Mouse (Mus musculus): ENCODE measurements around the gene Ifi35.
"Not testable (repeated sequence)": the region's sequence is repeated elsewhere in the genome, so short reads cannot be mapped to it uniquely, and the experiment has no call there.

Ifi35 gene

DNA sequence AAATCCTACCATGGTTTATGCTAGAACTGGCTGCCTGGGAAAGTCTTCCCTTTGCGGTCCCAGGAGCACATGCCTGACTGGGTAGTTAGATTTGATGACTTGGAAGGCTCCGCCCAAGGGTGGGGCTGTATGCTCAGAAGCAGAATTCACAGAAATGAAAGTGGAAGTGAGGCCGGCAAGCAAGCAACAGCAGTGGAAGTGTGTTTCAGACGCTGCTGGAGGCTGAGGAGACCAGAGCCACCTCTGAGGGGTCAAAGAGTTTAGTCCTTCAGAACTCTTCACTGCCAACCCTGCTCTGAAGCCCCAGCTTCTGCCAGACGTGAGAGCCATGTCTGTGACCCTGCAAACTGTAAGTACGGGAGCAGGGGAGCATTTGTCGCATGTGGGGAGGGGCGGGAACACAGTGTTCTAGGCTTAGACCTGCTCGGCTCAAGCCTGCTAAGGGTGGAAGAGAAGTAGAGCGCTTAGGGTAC is at the start of gene Ifi35:
TSS of gene Ifi35 (plus strand) at position 134 of the 473 bp plus-strand sequence.
- DNase-seq, result peak; percentile 76

GRCm38 (mm10) chr11:101415306-101415705 is 32.9 kb upstream of the Ifi35 start:
- no peak for DNase-seq

- DNase-seq, result peak; percentile 27
Measured at GRCm38 (mm10) chr11:101416433-101417100, 31.6 kb upstream of the Ifi35 start.

- DNase-seq, result peak; percentile 92
Measured at GRCm38 (mm10) chr11:101417101-101417855, 30.9 kb upstream of the Ifi35 start, which contains the start of gene Aarsd1. TSS of gene Aarsd1 (minus strand) at chr11:101417615.

GRCm38 (mm10) chr11:101418991-101419390 is 29.2 kb upstream of the Ifi35 start:
- DNase-seq, result no peak

GRCm38 (mm10) chr11:101419610-101420009 is 28.6 kb upstream of the Ifi35 start:
- no peak for DNase-seq

DNA sequence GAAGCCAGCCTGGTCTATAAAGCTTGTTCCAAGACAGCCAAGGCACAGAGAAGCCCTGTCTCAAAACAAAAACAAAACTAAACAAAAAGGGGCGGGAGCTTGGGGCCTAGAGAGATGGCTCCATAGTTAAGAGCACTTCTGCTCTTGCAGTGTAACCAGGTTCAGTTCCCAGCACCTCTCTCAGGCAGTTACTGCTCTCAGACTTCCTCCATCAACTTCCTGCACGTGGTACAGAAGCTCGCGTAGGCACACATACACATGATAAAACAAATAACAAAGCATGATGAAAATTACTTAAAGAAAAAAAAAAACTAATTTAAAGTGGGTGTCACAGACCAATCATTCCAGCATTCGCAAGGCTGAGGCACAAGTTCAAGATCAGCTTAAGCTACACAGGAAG is 28.1 kb upstream of the Ifi35 start:
- no peak for DNase-seq

GRCm38 (mm10) chr11:101424105-101424851 is 23.9 kb upstream of the Ifi35 start, which contains the start of gene Gm27029:
TSS of gene Gm27029 (minus strand) at chr11:101424796.
- no peak for DNase-seq

GRCm38 (mm10) chr11:101424925-101425813 is 23.0 kb upstream of the Ifi35 start, which contains the start of the genes Rundc1 and Ptges3l:
TSS of gene Rundc1 (plus strand) at chr11:101425085.
TSS of gene Ptges3l (minus strand) at chr11:101425333.
- peak; percentile 99 for DNase-seq

- DNase-seq, result no peak
Measured at GRCm38 (mm10) chr11:101426165-101426564, 22.0 kb upstream of the Ifi35 start.

DNA sequence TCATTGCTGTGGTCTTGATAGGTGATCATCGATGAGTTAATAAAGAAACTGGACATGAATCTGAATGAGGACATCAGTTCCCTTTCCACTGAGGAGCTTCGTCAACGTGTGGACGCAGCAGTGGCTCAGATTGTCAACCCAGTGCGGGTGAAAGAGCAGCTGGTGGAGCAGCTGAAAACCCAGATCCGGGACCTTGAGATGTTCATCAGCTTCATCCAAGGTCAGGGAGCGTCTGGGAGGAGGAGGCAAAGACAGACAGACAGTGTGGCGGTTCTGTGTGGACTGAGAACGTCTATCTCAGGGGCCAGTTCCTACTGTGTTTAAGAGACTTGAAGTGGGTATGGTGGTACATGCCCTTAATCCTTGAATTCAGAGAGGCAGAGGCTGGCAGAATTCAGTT is 16.9 kb upstream of the Ifi35 start:
- no peak for DNase-seq

GRCm38 (mm10) chr11:101433396-101433795 is 14.8 kb upstream of the Ifi35 start:
- no peak for DNase-seq

- no peak for DNase-seq
Measured at GRCm38 (mm10) chr11:101435831-101436230, 12.4 kb upstream of the Ifi35 start.

DNA sequence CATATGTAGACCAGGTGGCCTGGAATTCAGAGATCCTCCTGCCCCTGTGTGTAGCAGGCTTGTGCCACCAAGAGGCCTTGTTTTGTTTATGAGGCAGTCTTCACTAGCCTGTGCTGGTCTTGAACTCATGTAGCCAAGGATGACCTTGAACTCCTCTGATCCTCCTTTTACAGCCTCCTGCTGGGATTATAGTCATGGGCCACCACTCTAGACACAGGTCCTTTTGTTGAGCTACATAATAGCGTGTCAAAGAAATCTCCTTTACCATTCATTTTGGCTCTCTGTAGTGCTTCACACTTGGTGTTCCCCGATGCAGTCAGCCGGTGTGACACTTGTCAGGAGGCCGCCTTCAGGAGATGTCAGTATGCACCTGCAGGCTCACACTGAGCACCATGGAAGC is 11.3 kb upstream of the Ifi35 start:
- no peak for DNase-seq

DNA sequence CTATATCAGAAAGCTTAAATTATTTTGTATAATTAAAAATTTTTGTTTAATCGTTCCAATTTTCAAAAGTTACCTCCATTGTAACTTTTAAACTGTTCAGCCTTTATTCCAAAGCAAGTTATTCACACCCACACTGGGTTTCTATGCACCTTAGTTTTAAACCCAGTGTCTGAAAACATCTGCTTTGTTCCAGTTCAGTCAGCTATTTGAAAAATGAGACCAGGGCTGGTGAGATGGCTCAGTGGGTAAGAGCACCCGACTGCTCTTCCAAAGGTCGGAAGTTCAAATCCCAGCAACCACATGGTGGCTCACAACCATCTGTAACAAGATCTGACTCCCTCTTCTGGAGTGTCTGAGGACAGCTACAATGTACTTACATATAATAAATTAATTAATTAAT is 10.2 kb upstream of the Ifi35 start:
- DNase-seq, result not testable (repeated sequence)

- DNase-seq, result not testable (repeated sequence)
Measured at GRCm38 (mm10) chr11:101441450-101442126, 6.6 kb upstream of the Ifi35 start.

- peak; percentile 96 for DNase-seq
Measured at GRCm38 (mm10) chr11:101442127-101442693, 6.0 kb upstream of the Ifi35 start, which contains the start of gene Rpl27. TSS of gene Rpl27 (plus strand) at chr11:101442298.

DNA sequence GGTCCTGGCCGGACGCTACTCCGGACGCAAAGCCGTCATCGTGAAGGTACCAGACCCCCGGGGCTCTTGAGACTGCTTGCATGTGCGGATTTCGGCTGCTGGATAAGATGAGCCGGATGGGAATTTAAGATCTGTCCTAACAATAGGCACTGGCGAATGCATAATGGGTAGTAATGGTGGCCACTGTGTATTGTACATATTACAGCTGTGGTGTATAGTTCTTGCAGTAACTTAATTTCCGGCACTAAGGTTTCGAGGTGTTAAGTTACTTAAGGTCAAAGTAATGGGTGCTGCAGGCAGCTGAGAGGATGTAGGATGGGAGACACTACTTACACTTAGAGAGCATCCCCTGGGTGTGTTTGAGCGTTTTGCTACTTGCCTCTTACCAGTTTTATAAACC is 5.4 kb upstream of the Ifi35 start:
- DNase-seq, result no peak

DNA sequence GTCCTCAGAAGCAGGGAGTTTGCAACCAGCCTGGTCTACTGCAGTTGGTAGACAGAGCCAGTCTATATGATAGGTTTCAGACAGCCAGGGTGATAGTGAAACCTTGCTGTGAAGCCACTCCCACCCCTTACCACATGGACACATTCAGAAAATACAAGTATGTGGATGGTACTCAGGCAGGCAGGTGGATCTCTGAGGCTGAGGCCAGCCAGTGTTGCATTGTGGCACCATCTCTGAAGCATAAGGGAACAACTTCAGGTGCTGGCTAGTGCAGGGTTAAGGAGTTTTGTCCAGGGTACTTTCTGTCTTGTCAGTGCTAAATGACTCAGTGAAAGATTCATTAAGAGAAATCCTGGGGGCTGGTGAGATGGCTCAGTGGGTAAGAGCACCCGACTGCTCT is 1.9 kb upstream of the Ifi35 start:
- DNase-seq, result no peak

DNA sequence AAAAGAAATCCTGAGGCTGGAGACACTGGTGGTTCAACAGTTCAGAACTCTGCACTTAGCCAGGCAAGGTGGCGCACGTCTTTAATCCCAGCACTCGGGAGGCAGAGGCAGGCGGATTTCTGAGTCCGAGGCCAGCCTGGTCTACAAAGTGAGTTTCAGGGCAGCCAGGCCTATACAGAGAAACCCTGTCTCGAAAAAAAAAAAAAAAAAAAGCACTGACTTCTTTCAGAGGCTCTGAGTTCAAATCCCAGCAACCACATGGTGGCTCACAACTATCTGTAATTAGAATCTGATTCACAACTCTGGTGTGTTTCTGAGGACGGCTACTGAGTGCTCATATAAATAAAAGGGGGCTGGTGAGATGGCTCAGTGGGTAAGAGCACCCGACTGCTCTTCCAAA is 1.3 kb upstream of the Ifi35 start:
- not testable (repeated sequence) for DNase-seq

DNA sequence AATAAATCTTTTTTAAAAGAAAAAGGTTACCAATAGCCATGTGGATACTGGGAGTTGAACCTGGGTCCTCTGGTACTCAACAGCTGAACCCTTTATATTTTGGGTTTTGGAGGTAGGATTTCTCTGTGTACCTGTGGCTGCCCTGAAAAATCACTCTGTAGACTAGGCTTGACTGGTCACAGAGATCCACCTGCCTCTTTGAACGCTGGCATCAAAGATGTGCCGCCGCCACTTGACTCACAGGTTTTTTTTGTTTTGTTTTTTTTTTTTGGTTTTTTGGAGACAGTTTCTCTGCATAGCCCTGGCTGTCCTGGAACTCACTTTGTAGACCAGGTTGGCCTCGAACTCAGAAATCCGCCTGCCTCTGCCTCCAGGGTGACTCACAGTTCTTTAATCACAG is 421 bp upstream of the Ifi35 start:
- peak; percentile 16 for DNase-seq

Measured in thymus, postnatal 25 days (tissue).